Mouse (Mus musculus) liver, embryonic 16.5 days (tissue): Measurements from ENCODE around the gene Edaradd. TPM values are rescaled to one million over a fixed set of nuclear protein-coding genes. Genes with fewer than 3 reads are reported as not detected.

Source experiments
- ATAC-seq: fragments of 200-750 bp; cut with Nextera tagmentation; 2 replicates; pipeline ENCODE4 v1.8.0; 2017; ENCODE audit warnings: low read depth, mild to moderate bottlenecking, moderate number of reproducible peaks, moderate library complexity
- H3K27ac ChIP-seq: fragments of 300-500 bp; sonication (generic); 2 replicates; pipeline ENCODE4 v1.5.1; 2014; ENCODE audit warnings: mild to moderate bottlenecking, low read length
- H3K27me3 ChIP-seq: fragments of 300-500 bp; sonication (generic); 2 replicates; pipeline ENCODE4 v1.6.1; 2014; ENCODE audit warnings: low read depth, low read length, mixed read lengths; ENCODE audit not compliant: control insufficient read depth, insufficient read depth
- H3K36me3 ChIP-seq: fragments of 300-500 bp; sonication (generic); 2 replicates; pipeline ENCODE4 v1.6.1; 2014; ENCODE audit warnings: mild to moderate bottlenecking; ENCODE audit not compliant: control insufficient read depth, insufficient read depth
- H3K4me1 ChIP-seq: fragments of 300-500 bp; sonication (generic); 2 replicates; pipeline ENCODE4 v1.6.1; 2014; ENCODE audit warnings: low read depth, low read length, mixed read lengths; ENCODE audit not compliant: control insufficient read depth
- H3K4me2 ChIP-seq: fragments of 300-500 bp; sonication (generic); 2 replicates; pipeline ENCODE4 v1.6.1; 2014; ENCODE audit warnings: low read depth, low read length, mixed read lengths
- H3K4me3 ChIP-seq: fragments of 300-500 bp; sonication (generic); 2 replicates; pipeline ENCODE4 v1.5.1; 2014; ENCODE audit warnings: low read depth, mild to moderate bottlenecking, low read length
- H3K9ac ChIP-seq: fragments of 300-500 bp; sonication (generic); 2 replicates; pipeline ENCODE4 v1.6.1; 2014; ENCODE audit warnings: low read depth, low read length
- H3K9me3 ChIP-seq: fragments of 300-500 bp; sonication (generic); replicated peaks from 2 replicates; pipeline ENCODE4 v1.6.1; 2016; ENCODE audit warnings: low read length; ENCODE audit not compliant: control insufficient read depth
- WGBS: fragments of 180-500 bp; shearing (Covaris S2); extraction: QIAGEN DNeasy Blood & Tissue Kit; methylation state at CpG from one replicate; pipeline ENCODE4 v1.1.7; 2014; ENCODE audit not compliant: insufficient replicate concordance; 5-methylcytosine and 5-hydroxymethylcytosine counted together
- polyA plus RNA-seq: library from polyadenylated mRNA; unstranded; fragments of >200 nt; fragmentation: Nextera tagmentation; extraction: Ambion mirVana; gene quantifications from 2 replicates; pipeline ENCODE4 v1.2.1, GENCODE M21; 2015

The Edaradd gene
- polyA plus RNA-seq, 1 experiment from 2014 or later, result 0.24 TPM

- ATAC-seq, result no peak
- no peaks in the 10 kb centered on the region for H3K36me3 ChIP-seq
These were observed 21.1 kb downstream of the Edaradd start for GRCm38 (mm10) chr13:12499107-12499506.

DNA sequence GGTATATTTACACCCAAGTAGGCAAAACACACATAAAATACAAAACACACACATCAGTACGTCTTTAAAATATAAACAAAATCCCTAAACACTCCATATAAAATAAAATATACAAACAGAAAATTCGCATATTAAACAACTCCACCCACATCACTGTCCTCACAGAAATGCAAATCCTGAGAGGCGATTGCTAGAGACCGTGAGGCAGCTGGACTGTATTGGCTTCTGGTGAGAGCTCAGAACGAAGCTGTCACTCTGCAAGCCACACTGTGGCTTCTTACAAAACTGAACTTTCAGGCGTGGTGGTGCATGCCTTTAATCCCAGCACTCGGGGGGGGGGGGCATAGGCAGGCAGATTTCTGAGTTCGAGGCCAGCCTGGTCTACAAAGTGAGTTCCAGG is 22.4 kb downstream of the Edaradd start:
- Histone ChIP-seq H3K9ac (no peak overlapping the region), H3K4me2 (no peak overlapping the region), H3K36me3 (no peaks in the 10 kb centered on the region), H3K9me3 (no peaks in the 10 kb centered on the region), H3K4me1 (peaks cover 2% of the 10 kb centered on the region), H3K27me3 (no peaks in the 10 kb centered on the region), H3K27ac (no peak overlapping the region), H3K4me3 (no peak overlapping the region)
- ATAC-seq, result no peak
- 50% methylated on average over 8 of the region's 8 CpGs for WGBS

More at GRCm38 (mm10) chr13:12499107-12499506, 21.1 kb downstream of the Edaradd start:
- H3K4me2 ChIP-seq, result no peak overlapping the region
- H3K27ac ChIP-seq, result no peak overlapping the region
- H3K4me3 ChIP-seq, result no peak overlapping the region
- no peak overlapping the region for H3K9ac ChIP-seq
- H3K4me1 ChIP-seq, result peaks cover 4% of the 10 kb centered on the region
- no peaks in the 10 kb centered on the region for H3K9me3 ChIP-seq
- no peaks in the 10 kb centered on the region for H3K27me3 ChIP-seq
- WGBS, result 72% methylated on average over 7 of the region's 7 CpGs

- H3K9ac ChIP-seq, result no peak overlapping the region
- no peaks in the 10 kb centered on the region for H3K4me1 ChIP-seq
- H3K4me3 ChIP-seq, result no peak overlapping the region
- no peaks in the 10 kb centered on the region for H3K27me3 ChIP-seq
- H3K36me3 ChIP-seq, result no peaks in the 10 kb centered on the region
- no peak overlapping the region for H3K27ac ChIP-seq
- H3K9me3 ChIP-seq, result no peaks in the 10 kb centered on the region
- no peak for ATAC-seq
- WGBS, result 68% methylated on average over 9 of the region's 9 CpGs
- no peak overlapping the region for H3K4me2 ChIP-seq
These were observed 25.5 kb downstream of the Edaradd start for GRCm38 (mm10) chr13:12494750-12495149.

GRCm38 (mm10) chr13:12492515-12492914 is 27.7 kb downstream of the Edaradd start:
- 57% methylated on average over 3 of the region's 3 CpGs for WGBS
- H3K27me3 ChIP-seq, result no peaks in the 10 kb centered on the region
- no peak for ATAC-seq
- H3K36me3 ChIP-seq, result no peaks in the 10 kb centered on the region
- H3K4me3 ChIP-seq, result no peak overlapping the region
- H3K4me1 ChIP-seq, result no peaks in the 10 kb centered on the region
- H3K27ac ChIP-seq, result no peak overlapping the region
- H3K9ac ChIP-seq, result no peak overlapping the region
- H3K9me3 ChIP-seq, result no peaks in the 10 kb centered on the region
- H3K4me2 ChIP-seq, result no peak overlapping the region

GRCm38 (mm10) chr13:12485640-12486039 is 34.6 kb downstream of the Edaradd start:
- H3K27me3 ChIP-seq, result no peaks in the 10 kb centered on the region
- H3K27ac ChIP-seq, result no peak overlapping the region
- H3K4me1 ChIP-seq, result no peaks in the 10 kb centered on the region
- H3K9me3 ChIP-seq, result no peaks in the 10 kb centered on the region
- WGBS, result 66% methylated on average over 7 of the region's 7 CpGs
- no peak overlapping the region for H3K4me2 ChIP-seq
- 0 out of 2 replicates have a peak, but pooled peaks have one; percentile 58 for ATAC-seq
- H3K36me3 ChIP-seq, result no peaks in the 10 kb centered on the region
- H3K9ac ChIP-seq, result no peak overlapping the region
- H3K4me3 ChIP-seq, result no peak overlapping the region

GRCm38 (mm10) chr13:12485197-12485596 is 35.0 kb downstream of the Edaradd start:
- Histone ChIP-seq H3K27ac (no peak overlapping the region), H3K4me3 (no peak overlapping the region), H3K9ac (no peak overlapping the region), H3K4me2 (no peak overlapping the region), H3K36me3 (no peaks in the 10 kb centered on the region), H3K27me3 (no peaks in the 10 kb centered on the region), H3K4me1 (no peaks in the 10 kb centered on the region), H3K9me3 (no peaks in the 10 kb centered on the region)
- ATAC-seq, result no peak
- 51% methylated on average over 2 of the region's 2 CpGs for WGBS

DNA sequence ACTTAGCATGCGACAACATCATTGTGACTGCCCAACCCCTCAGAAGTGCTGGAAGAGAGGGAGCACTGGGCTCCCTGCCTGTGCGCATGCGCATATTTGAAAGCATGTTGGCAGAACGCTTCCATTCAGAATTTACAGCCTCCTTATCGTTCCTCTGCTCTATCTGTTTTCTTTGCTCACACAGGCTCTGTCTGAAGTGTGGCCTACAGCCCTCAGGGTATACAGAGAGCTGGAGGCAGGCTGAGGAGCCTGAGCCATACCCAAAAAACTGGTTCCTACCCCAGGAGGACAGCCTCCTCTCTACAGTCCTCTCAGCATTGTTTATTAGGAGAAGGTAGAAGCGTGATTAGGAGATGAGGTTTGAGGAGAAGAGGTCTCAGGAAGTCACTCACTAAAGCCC is 40.4 kb downstream of the Edaradd start:
- Histone ChIP-seq H3K36me3 (no peaks in the 10 kb centered on the region), H3K4me1 (no peaks in the 10 kb centered on the region), H3K27ac (no peak overlapping the region), H3K4me3 (no peak overlapping the region), H3K27me3 (no peaks in the 10 kb centered on the region), H3K9ac (no peak overlapping the region), H3K4me2 (no peak overlapping the region), H3K9me3 (no peaks in the 10 kb centered on the region)
- 73% methylated on average over 6 of the region's 6 CpGs for WGBS
- no peak for ATAC-seq

DNA sequence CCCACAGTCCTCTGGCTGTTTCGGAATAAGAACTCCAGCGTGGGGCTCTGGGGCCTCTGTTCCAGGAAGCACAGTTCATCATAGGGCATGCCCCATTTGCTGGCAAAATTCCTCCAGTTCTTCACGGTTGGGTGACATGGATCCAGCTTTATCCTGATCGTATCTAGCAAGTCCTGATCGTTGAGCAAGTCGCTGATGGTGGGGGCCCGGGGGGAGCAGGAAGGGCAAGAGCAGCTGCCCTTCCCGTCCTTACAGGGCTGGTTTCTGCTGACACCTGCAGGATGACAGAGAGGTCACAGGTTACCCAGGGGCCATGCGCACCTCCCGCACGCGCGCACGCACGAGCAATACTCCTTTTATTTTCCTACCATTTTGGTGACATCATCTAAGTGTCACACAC is 41.9 kb downstream of the Edaradd start:
- Histone ChIP-seq H3K27ac (no peak overlapping the region), H3K9me3 (no peaks in the 10 kb centered on the region), H3K27me3 (no peaks in the 10 kb centered on the region), H3K4me1 (no peaks in the 10 kb centered on the region), H3K9ac (no peak overlapping the region), H3K36me3 (no peaks in the 10 kb centered on the region), H3K4me3 (no peak overlapping the region), H3K4me2 (no peak overlapping the region)
- WGBS, result 78% methylated on average over 15 of the region's 15 CpGs
- no peak for ATAC-seq

- Histone ChIP-seq H3K9me3 (no peaks in the 10 kb centered on the region), H3K4me1 (no peaks in the 10 kb centered on the region), H3K4me3 (no peak overlapping the region), H3K4me2 (no peak overlapping the region), H3K9ac (no peak overlapping the region), H3K36me3 (no peaks in the 10 kb centered on the region), H3K27ac (no peak overlapping the region), H3K27me3 (no peaks in the 10 kb centered on the region)
- WGBS, result 80% methylated on average over 4 of the region's 4 CpGs
- no peak for ATAC-seq
These were observed 43.4 kb downstream of the Edaradd start for GRCm38 (mm10) chr13:12476886-12477285.
